Mouse (Mus musculus): Measurements from ENCODE around the gene Ssbp3.

- TF ChIP-seq ZC3H11A (IDR thresholded peaks at IDR 0.05; ENCODE audit: borderline replicate concordance, low read depth, low read length): no peak
- no peak for TF ChIP-seq MAFK (IDR thresholded peaks at IDR 0.05; ENCODE audit: insufficient read depth, low read depth, low read length)
- TF ChIP-seq ZNF384 (IDR thresholded peaks at IDR 0.05; ENCODE audit: low read depth, low read length): no peak
Observed at GRCm38 (mm10) chr4:107005166-107005565, 94.7 kb downstream of the Ssbp3 start.

Data from ES-E14 (cell line).